Mouse (Mus musculus) G1E (cell line): ENCODE measurements at regions not wholly inside any gene's neighbourhood (a gene's known extent, or its start where the extent isn't known, plus 50 kb on each side); places are given as distances from the start of the nearest gene placed in this dataset.

Source experiments
- ATAC-seq: 2 replicates; pipeline ENCODE4 v1.8.0; 2016; ENCODE audit warnings: mild to moderate bottlenecking; ENCODE audit not compliant: insufficient number of reproducible peaks, poor library complexity, low FRiP score, severe bottlenecking; ENCODE audit errors: extremely low read depth
- DNase-seq: peaks from one replicate; pipeline ENCODE4 v3.0.0; 2012; ENCODE audit warnings: low spot score
- H3K27me3 ChIP-seq: 2 replicates; pipeline ENCODE4 v1.6.1; 2012; ENCODE audit warnings: mild to moderate bottlenecking, low read length, inconsistent platforms; ENCODE audit not compliant: insufficient read depth
- H3K36me3 ChIP-seq: replicated peaks from 2 replicates; pipeline ENCODE3; 2012; ENCODE audit warnings: mild to moderate bottlenecking, inconsistent platforms
- H3K4me1 ChIP-seq: 2 replicates; pipeline ENCODE4 v1.6.1; 2012; ENCODE audit warnings: low read depth, low read length, inconsistent platforms, mixed read lengths; ENCODE audit not compliant: insufficient read depth
- H3K4me3 ChIP-seq: 2 replicates; pipeline ENCODE4 v1.5.1; 2012; ENCODE audit warnings: low read depth, mild to moderate bottlenecking, inconsistent platforms, low read length, moderate library complexity, mixed read lengths
- H3K9me3 ChIP-seq: replicated peaks from 2 replicates; pipeline ENCODE4 v1.6.1; 2012; ENCODE audit warnings: inconsistent platforms
- CTCF ChIP-seq: IDR thresholded peaks from 2 replicates; pipeline ENCODE4 v1.5.1; 2012; ENCODE audit warnings: low read depth, low read length, inconsistent platforms, mixed read lengths
- GATA1 ChIP-seq: IDR thresholded peaks from 2 replicates; pipeline ENCODE4 v1.6.1; 2012; ENCODE audit warnings: borderline replicate concordance, low read length, inconsistent platforms, mixed read lengths
- GATA2 ChIP-seq: IDR thresholded peaks from 2 replicates; pipeline ENCODE4 v1.6.1; 2012; ENCODE audit warnings: low read depth, low read length, inconsistent platforms, borderline replicate concordance
- POLR2AphosphoS5 ChIP-seq: IDR thresholded peaks from 2 replicates; pipeline ENCODE4 v1.6.1; 2012; ENCODE audit warnings: low read depth, low read length, inconsistent platforms; ENCODE audit not compliant: insufficient replicate concordance
- TAL1 ChIP-seq: conservative IDR thresholded peaks from 2 replicates; pipeline ENCODE4 v1.6.1; 2012; ENCODE audit warnings: low read depth, low read length, inconsistent platforms, mixed read lengths

DNA sequence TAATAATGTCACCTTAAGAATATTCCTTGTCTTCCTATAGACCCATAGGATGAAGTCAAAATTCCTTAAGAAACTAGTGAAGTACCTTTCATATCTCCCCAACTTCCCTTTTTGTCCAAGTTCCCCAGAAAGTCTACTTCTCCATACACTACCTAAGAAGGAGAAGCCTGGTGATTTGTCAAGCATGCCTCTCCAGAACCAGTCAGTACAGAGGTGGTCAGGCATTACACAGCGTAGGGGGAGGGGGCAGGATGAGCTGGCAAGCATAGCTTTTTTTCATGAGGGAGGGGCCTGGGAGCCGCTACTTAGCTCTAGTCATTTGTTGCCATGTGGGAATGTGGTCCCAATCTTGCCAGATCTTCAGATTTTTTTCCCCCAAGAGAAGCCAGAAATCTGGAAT lies 54.0 kb upstream of the Satb2 start:
- DNase-seq (no peak), ATAC-seq (no peak)

GRCm38 (mm10) chr1:57033244-57033643 lies 54.8 kb upstream of the Satb2 start:
- Histone ChIP-seq H3K4me3 (no peak overlapping the region), H3K4me1 (no peaks in the 10 kb centered on the region), H3K36me3 (no peaks in the 10 kb centered on the region), H3K9me3 (peaks cover 24% of the 10 kb centered on the region), H3K27me3 (no peaks in the 10 kb centered on the region)
- ATAC-seq = no peak
- TF ChIP-seq GATA1 (no peak), CTCF (no peak), POLR2AphosphoS5 (no peak), GATA2 (no peak)
- DNase-seq = no peak

More for the DNA sequence above, 54.0 kb upstream of the Satb2 start:
- no peak for TF ChIP-seq TAL1
- TF ChIP-seq GATA2 = no peak
- TF ChIP-seq CTCF = no peak
- TF ChIP-seq POLR2AphosphoS5 = no peak
- TF ChIP-seq GATA1 = no peak
- Histone ChIP-seq H3K36me3 (no peaks in the 10 kb centered on the region), H3K9me3 (peaks cover 24% of the 10 kb centered on the region), H3K4me1 (no peaks in the 10 kb centered on the region), H3K4me3 (no peak overlapping the region), H3K27me3 (no peaks in the 10 kb centered on the region)

- H3K27me3 ChIP-seq = no peaks in the 10 kb centered on the region
- DNase-seq (no peak), ATAC-seq (no peak)
- H3K9me3 ChIP-seq = peaks cover 19% of the 10 kb centered on the region
- TF ChIP-seq TAL1 (no peak), CTCF (no peak), GATA1 (no peak), POLR2AphosphoS5 (no peak), GATA2 (no peak)
- H3K36me3 ChIP-seq = no peaks in the 10 kb centered on the region
- no peaks in the 10 kb centered on the region for H3K4me1 ChIP-seq
- no peak overlapping the region for H3K4me3 ChIP-seq
These were observed 56.0 kb upstream of the Satb2 start for GRCm38 (mm10) chr1:57034411-57034810.

DNA sequence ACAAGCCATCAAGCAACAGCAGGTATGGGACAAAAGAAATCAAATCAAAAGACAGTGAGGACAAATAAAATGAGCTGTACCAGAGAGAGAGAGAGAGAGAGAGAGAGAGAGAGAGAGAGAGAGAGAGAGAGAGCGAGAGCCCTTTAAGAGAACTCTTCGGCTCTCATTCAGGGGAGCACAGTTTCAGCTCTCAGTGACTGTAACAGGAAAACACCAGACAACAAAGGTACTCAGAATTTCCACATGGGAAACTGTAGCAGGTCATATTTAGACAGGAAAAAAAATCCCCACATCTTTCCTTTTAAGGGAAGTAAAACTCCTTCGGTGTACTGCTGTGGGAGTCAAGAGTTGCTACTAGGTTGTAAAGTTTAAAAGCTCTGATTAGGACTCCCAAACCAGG lies 57.9 kb upstream of the Satb2 start:
- H3K4me3 ChIP-seq = no peak overlapping the region
- TF ChIP-seq GATA2 = no peak
- TF ChIP-seq GATA1 = no peak
- ATAC-seq (no peak), DNase-seq (no peak)
- H3K27me3 ChIP-seq = no peaks in the 10 kb centered on the region
- no peaks in the 10 kb centered on the region for H3K36me3 ChIP-seq
- H3K4me1 ChIP-seq = no peaks in the 10 kb centered on the region
- peaks cover 20% of the 10 kb centered on the region for H3K9me3 ChIP-seq

DNA sequence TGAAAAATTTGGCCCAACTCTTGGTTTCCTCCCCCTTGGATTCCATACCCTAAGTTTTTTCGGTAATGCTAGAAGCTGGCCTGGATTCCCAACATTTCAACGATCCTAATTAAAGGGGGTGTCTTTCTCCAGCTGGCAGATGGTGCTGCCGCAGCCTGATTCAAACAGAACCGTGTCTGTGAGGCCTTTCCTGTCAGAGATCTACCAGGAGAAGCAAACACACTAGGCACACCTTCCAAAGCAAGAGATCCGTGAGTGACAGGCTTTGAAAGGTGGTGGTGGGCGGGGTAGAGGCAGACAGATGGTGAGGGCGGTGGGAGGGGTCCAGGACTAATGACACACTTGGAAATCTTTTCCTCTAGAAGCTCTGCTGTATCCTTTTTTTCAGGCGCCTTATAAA lies 61.8 kb upstream of the Satb2 start:
- H3K27me3 ChIP-seq = no peaks in the 10 kb centered on the region
- H3K4me3 ChIP-seq = no peak overlapping the region
- ATAC-seq = no peak
- H3K36me3 ChIP-seq = no peaks in the 10 kb centered on the region
- TF ChIP-seq TAL1 = no peak
- no peak for TF ChIP-seq GATA2
- no peak for TF ChIP-seq CTCF
- TF ChIP-seq GATA1 = no peak
- no peak for TF ChIP-seq POLR2AphosphoS5
- H3K4me1 ChIP-seq = no peaks in the 10 kb centered on the region
- DNase-seq = no peak
- peaks cover 33% of the 10 kb centered on the region for H3K9me3 ChIP-seq

- no peaks in the 10 kb centered on the region for H3K36me3 ChIP-seq
- H3K4me1 ChIP-seq = no peaks in the 10 kb centered on the region
- ATAC-seq (no peak), DNase-seq (no peak)
- TF ChIP-seq TAL1 (no peak), CTCF (no peak), POLR2AphosphoS5 (no peak), GATA1 (no peak), GATA2 (no peak)
- no peaks in the 10 kb centered on the region for H3K27me3 ChIP-seq
- H3K9me3 ChIP-seq = peaks cover 39% of the 10 kb centered on the region
- no peak overlapping the region for H3K4me3 ChIP-seq
These were observed 63.1 kb upstream of the Satb2 start for GRCm38 (mm10) chr1:57041578-57041977.

DNA sequence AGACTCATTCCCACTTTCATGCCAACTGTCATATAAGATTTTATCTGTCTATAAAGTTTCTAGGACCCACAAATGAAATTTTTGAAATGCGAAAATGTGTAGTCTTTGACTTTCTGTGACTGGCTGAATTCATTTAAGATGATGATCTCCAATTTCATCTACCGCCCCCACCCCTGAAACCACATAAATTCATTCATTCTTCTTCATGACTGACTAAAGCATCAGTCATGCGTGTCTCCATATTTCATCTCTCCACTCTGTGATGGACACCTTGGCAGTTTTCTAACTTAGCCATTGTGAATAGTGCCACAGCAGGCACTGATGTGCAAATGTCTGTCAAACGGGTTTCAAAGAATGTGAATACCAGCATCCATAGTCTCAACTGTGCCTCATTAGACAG lies 75.4 kb upstream of the Satb2 start:
- DNase-seq = no peak
- peaks cover 17% of the 10 kb centered on the region for H3K9me3 ChIP-seq
- no peaks in the 10 kb centered on the region for H3K27me3 ChIP-seq
- H3K36me3 ChIP-seq = no peaks in the 10 kb centered on the region
- H3K4me3 ChIP-seq = no peak overlapping the region
- no peak for ATAC-seq
- no peaks in the 10 kb centered on the region for H3K4me1 ChIP-seq
- no peak for TF ChIP-seq GATA1
- TF ChIP-seq POLR2AphosphoS5 = no peak
- no peak for TF ChIP-seq GATA2
- no peak for TF ChIP-seq TAL1
- no peak for TF ChIP-seq CTCF

DNA sequence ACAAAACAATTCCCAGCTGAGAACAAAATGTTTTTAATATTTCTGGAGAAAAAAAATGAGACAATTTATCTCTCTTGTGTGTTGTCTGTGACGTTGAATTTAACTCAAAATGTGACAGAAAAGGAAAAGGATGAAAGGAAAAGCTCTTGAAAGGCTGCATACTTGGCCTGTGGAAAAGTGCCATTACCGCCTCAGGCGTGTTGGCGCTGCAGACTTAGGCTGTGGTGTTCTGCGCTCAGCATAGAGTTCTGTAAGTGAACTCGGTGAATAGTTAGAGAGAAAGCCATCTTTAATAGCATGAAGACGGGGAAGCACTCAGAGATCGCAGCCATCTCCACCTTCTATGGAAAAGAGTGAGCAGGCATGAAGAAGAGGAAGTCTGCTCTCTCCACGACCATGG lies 77.5 kb upstream of the Satb2 start:
- no peak; the same call in 1 of the 2 replicates for ATAC-seq
- H3K9me3 ChIP-seq = peaks cover 20% of the 10 kb centered on the region
- no peaks in the 10 kb centered on the region for H3K36me3 ChIP-seq
- TF ChIP-seq GATA2 (no peak), POLR2AphosphoS5 (no peak), GATA1 (no peak), TAL1 (no peak), CTCF (no peak)
- no peak overlapping the region for H3K4me3 ChIP-seq
- no peak for DNase-seq
- no peaks in the 10 kb centered on the region for H3K4me1 ChIP-seq
- H3K27me3 ChIP-seq = no peaks in the 10 kb centered on the region
